19 mouse cellular contexts compared by ENCODE assay signal in genomic region chr5:122512011-122512410, GRCm38 (mm10). TPM values are rescaled to one million over a fixed set of nuclear protein-coding genes. Genes with fewer than 3 reads are reported as not detected.
A peak's percentile ranks its signal among the peaks of the same experiment; 100 is the strongest.
DNase-seq lines count a peak whose midpoint lies in the region; ATAC-seq lines count a peak whose summit lies in the region.
"Had no signal": no experiment of that assay in that cellular context is flagged by ENCODE, and none has a peak within 500 bp of the region (broad histone marks: within the 10 kb centered on the region; RNA-seq: fewer than 3 reads in every experiment).

No protein-coding gene starts in this region.

- peak overlapping the region; percentile 63; the same call in 1 of the 2 replicates for H3K9ac ChIP-seq in heart, embryonic 13.5 days
- H3K9ac ChIP-seq in midbrain, embryonic 13.5 days (replicated peaks) = no peak overlapping the region
- H3K9ac ChIP-seq: embryonic facial prominence, embryonic 13.5 days; forebrain, embryonic 12.5 days; hindbrain, embryonic 12.5 days; limb, embryonic 12.5 days; liver, embryonic 13.5 days; lung, embryonic 14.5 days had no signal

- intact Hi-C loops in heart, postnatal 14 days (cut with DNase I) = no loop called here

- no peak for ATAC-seq in heart, embryonic 13.5 days (ENCODE audit: extremely low read depth, insufficient number of reproducible peaks, low FRiP score, low TSS enrichment)
- ATAC-seq in midbrain, embryonic 13.5 days = no peak
- ATAC-seq: midbrain, embryonic 16.5 days had no signal

- H3K4me2 ChIP-seq in heart, embryonic 13.5 days = no peak overlapping the region
- no peak overlapping the region for H3K4me2 ChIP-seq in midbrain, embryonic 13.5 days (replicated peaks)
- H3K4me2 ChIP-seq: embryonic facial prominence, embryonic 13.5 days; forebrain, embryonic 12.5 days; hindbrain, embryonic 12.5 days; limb, embryonic 12.5 days; liver, embryonic 13.5 days; lung, embryonic 14.5 days had no signal

- no peaks in the 10 kb centered on the region for H3K36me3 ChIP-seq in heart, embryonic 13.5 days
- H3K36me3 ChIP-seq in midbrain, embryonic 13.5 days = no peaks in the 10 kb centered on the region
- H3K36me3 ChIP-seq: embryonic facial prominence, embryonic 13.5 days; forebrain, embryonic 12.5 days; hindbrain, embryonic 12.5 days; limb, embryonic 12.5 days; liver, embryonic 13.5 days had no signal

- H3K27ac ChIP-seq in heart, embryonic 13.5 days (replicated peaks) = peak overlapping the region; percentile 78; the same call in 1 of the 2 replicates
- H3K27ac ChIP-seq in midbrain, embryonic 13.5 days = no peak overlapping the region
- H3K27ac ChIP-seq: forebrain, embryonic 12.5 days; hindbrain, embryonic 12.5 days; limb, embryonic 12.5 days; liver, embryonic 13.5 days had no signal

- no peaks in the 10 kb centered on the region for H3K9me3 ChIP-seq in heart, embryonic 13.5 days
- H3K9me3 ChIP-seq in midbrain, embryonic 13.5 days = no peaks in the 10 kb centered on the region
- H3K9me3 ChIP-seq: embryonic facial prominence, embryonic 13.5 days; forebrain, embryonic 12.5 days; hindbrain, embryonic 12.5 days; limb, embryonic 12.5 days; liver, embryonic 13.5 days had no signal

- no peak for DNase-seq in heart, postnatal 14 days
- peak; percentile 77 for DNase-seq in kidney, adult 9 months
- no peak for DNase-seq in kidney, postnatal 4 days
- DNase-seq in kidney, postnatal 10 days = peak; percentile 31
- DNase-seq in urinary bladder, postnatal 25 days (ENCODE audit: low spot score) = no peak
- DNase-seq: adrenal gland, adult 8-10 months; cerebellum, postnatal 10 days; gastrocnemius, adult 2 months; liver, embryonic 13.5 days; lung, postnatal 36 days; retina, postnatal 1 day had no signal

- peaks cover 61% of the 10 kb centered on the region for H3K4me1 ChIP-seq in heart, embryonic 13.5 days
- H3K4me1 ChIP-seq in midbrain, embryonic 13.5 days (replicated peaks) = peaks cover 12% of the 10 kb centered on the region

- H3K4me3 ChIP-seq in heart, embryonic 13.5 days = no peak overlapping the region
- H3K4me3 ChIP-seq in midbrain, embryonic 13.5 days (replicated peaks) = no peak overlapping the region
- H3K4me3 ChIP-seq: embryonic facial prominence, embryonic 13.5 days; forebrain, embryonic 12.5 days; gastrocnemius, adult 2 months; hindbrain, embryonic 12.5 days; limb, embryonic 12.5 days; liver, embryonic 13.5 days had no signal

- H3K27me3 ChIP-seq in heart, embryonic 13.5 days (replicated peaks) = no peaks in the 10 kb centered on the region
- H3K27me3 ChIP-seq in midbrain, embryonic 13.5 days = no peaks in the 10 kb centered on the region
- H3K27me3 ChIP-seq: embryonic facial prominence, embryonic 13.5 days; forebrain, embryonic 12.5 days; hindbrain, embryonic 12.5 days; limb, embryonic 12.5 days had no signal

- WGBS in heart, embryonic 13.5 days = 62% methylated on average over 6 of the region's 6 CpGs
- 75% methylated on average over 6 of the region's 6 CpGs for WGBS in midbrain, embryonic 13.5 days

RNA-seq across cellular contexts. Expression of gene Atp2a2, which starts 10.0 kb away (rescaled TPM):
- polyA plus RNA-seq in heart, embryonic 13.5 days (2015; fragmentation: Nextera tagmentation; extraction: Ambion mirVana) = 221 and 227 TPM in 2 replicates
- 1,000 to 10,000 TPM; 9,386 to 9,784 TPM for total RNA-seq in heart, postnatal 14 days (2021)
- 35.7 and 40.0 TPM in 2 replicates for polyA plus RNA-seq in midbrain, embryonic 13.5 days (2015; fragmentation: Nextera tagmentation; extraction: Ambion mirVana)

Comparison
In these comparisons a context has a peak if more than half of its experiments do, and no peak if none do; other contexts are left out.
1. DNase-seq: peak in kidney, adult 9 months (single experiment) and kidney, postnatal 10 days (single experiment); none in heart, postnatal 14 days (0 of 2), kidney, postnatal 4 days (0 of 2) and urinary bladder, postnatal 25 days (single experiment).